ENCODE assay signal across 10 mouse cellular contexts in the genomic region with DNA sequence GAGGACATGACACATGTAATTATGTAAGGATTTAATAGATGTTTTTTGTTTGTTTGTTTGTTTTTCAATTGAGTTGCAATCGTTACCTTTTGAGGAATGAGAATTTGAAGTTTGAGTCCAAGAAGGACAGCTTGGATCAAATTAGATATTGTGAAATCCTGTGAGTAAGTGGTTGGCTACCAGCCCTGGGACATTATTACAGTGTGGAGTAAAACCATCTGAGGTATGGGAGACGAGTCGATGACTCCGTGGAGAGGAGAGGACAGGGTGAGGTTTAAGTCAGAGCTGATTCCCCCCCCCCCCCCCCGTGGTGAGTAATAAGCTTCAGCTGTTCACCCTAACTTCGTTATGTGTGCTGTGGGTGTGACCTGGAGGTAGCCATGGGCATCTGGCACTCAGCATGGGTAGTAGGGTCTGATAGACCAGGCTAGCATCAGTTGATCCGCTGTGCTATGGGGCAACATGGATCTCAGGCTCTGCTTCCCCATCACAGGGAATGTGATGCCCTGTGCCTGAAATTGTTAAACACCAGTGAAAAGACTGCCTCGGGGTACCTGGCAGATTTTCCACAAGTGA.
DNase-seq lines count a peak whose midpoint lies in the region; TF ChIP-seq lines count a peak whose summit lies in the region.
"Had no signal": no experiment of that assay in that cellular context is flagged by ENCODE, and none has a peak within 500 bp of the region (broad histone marks: within the 10 kb centered on the region; RNA-seq: fewer than 3 reads in every experiment).

No protein-coding gene starts in this region.

- WGBS in lung, adult 2 months = 60% methylated on average over 8 of the region's 8 CpGs

- no peak overlapping the region for H3K4me3 ChIP-seq in lung, adult 2 months (replicated peaks; ENCODE audit: extremely low read depth, low read depth, low read length)

- intact Hi-C loops in gastrocnemius, postnatal 14 days (cut with DNase I; ENCODE audit: low total_unique reads) = no loop called here

- peak; percentile 40 to 77 for DNase-seq in lung, adult 18-20 months
- DNase-seq in lung, adult 2 months = no peak
- DNase-seq in adrenal gland, adult 8-10 months = peak; percentile 58
- peak; percentile 23 for DNase-seq in gastrocnemius, postnatal 14 days
- peak; percentile 70 for DNase-seq in lung, postnatal 25 days (ENCODE audit: low spot score)
- DNase-seq in spleen, postnatal 10 days (ENCODE audit: low spot score in 2 of 2) = no peak
- no peak for DNase-seq in right cerebral cortex, adult 18-20 months
- DNase-seq in layer of hippocampus, adult 18-20 months (ENCODE audit: low spot score in 2 of 2) = no peak
- DNase-seq: layer of hippocampus, adult 9-11 months; right cerebral cortex, postnatal 4 days had no signal

- TF ChIP-seq CTCF in lung, adult 2 months (IDR thresholded peaks at IDR 0.05; ENCODE audit: insufficient read depth, low read length) = no peak

- 0 out of 2 replicates have a peak, but pooled peaks cover 2% of the 10 kb centered on the region for H3K4me1 ChIP-seq in lung, adult 2 months (ENCODE audit: control insufficient read depth, insufficient read depth, low read length)

- TF ChIP-seq POLR2A in lung, adult 2 months (IDR thresholded peaks at IDR 0.05; ENCODE audit: borderline replicate concordance, extremely low read depth, low read depth, low read length) = no peak

Comparison
In these comparisons a context has a peak if more than half of its experiments do, and no peak if none do; other contexts are left out.
1. DNase-seq: peak in lung, adult 18-20 months (2 of 2), adrenal gland, adult 8-10 months (single experiment), gastrocnemius, postnatal 14 days (single experiment) and lung, postnatal 25 days (single experiment); none in lung, adult 2 months (single experiment), spleen, postnatal 10 days (0 of 2), right cerebral cortex, adult 18-20 months (single experiment) and layer of hippocampus, adult 18-20 months (0 of 2).